Mouse (Mus musculus): ENCODE measurements around the gene Pdzd2.

DNA sequence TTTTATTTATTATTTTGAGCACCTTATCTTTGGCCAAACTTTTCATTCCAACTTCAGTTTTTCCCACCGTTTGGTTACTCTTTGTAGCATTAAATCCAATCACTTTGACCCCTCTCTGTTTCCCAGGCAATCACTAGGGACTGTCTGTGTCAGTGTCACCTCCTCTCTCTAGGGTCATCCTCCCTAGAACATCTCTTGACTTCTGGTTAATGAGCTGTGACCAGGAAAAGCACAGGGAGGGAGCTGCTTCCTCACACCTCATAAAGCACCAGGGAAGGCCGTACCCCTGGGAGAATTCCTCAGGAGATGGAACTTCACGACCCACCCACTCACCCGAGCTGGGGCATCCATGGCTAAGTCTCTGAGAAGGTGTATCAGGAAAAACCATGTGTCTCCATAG lies 168.6 kb downstream of the Pdzd2 start:
- no peak for TF ChIP-seq GATA1 (IDR thresholded peaks at IDR 0.05; ENCODE audit: low read length)
- no peak for TF ChIP-seq TAL1 (IDR thresholded peaks at IDR 0.05; ENCODE audit: low read length)
